Mouse (Mus musculus): ENCODE results near the gene Nsmce1. TPM values are rescaled to one million over a fixed set of nuclear protein-coding genes. Genes with fewer than 3 reads are reported as not detected.

The Nsmce1 gene
- polyA plus RNA-seq (2012; rRNA removed) = 12.1 and 14.6 TPM in 2 replicates

DNA sequence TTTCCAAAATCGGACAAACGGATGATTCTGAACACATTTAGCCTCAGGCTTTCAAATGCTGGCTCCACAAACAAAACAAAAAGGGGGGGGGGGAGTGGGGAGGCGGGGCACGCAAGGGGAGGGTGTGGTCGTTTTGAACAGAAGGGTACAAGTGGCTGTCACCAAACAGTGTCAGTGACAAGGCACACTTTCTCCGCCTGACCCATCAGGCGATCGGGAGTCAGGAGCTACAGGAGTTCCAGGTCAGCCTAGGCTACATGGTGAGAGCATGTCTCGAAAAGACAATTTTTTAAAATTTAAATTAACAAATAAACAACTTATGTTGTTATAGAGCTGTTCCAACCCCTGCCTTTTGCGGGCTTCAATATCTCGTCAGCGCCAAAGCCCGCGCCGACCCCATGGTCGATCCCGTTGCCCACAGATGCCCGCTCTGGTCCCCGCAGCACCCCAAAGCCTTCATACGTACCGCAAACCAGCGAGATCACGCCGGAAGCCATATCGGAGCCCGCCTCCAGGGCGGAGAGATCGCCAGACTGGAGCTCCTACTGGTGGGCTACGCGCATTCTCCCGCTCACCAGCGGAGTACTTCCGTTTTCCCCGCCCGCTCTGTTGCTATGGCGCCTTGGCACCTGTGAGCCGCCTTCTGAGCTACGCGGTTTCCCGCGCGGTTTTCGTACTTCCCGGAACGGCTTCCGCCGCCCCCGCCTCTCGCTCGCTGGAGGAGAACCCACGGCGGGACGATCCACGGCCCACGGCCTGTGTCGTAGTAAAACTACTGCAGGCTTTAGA, at the start of gene Nsmce1:
Gene Nsmce1 (minus strand): TSS at position 650 of the 789 bp plus-strand sequence.

GRCm38 (mm10) chr7:125444464-125445401, 46.7 kb downstream of the Nsmce1 start, which contains the start of gene Kdm8:
Gene Kdm8 (plus strand): TSS chr7:125444676.

Other genes with a start within 250 kb of the Nsmce1 start
- 1.8 and 2.0 TPM in 2 replicates for gene Kdm8, start 46.9 kb downstream of the Nsmce1 start, polyA plus RNA-seq (2012; rRNA removed)
- gene Il4ra, start 60.5 kb upstream of the Nsmce1 start, polyA plus RNA-seq (2012; rRNA removed) = 11.8 and 14.5 TPM in 2 replicates
- gene Il21r, start 111.8 kb upstream of the Nsmce1 start, polyA plus RNA-seq (2012; rRNA removed) = 0.40 and 0.87 TPM in 2 replicates
- gene Gtf3c1, start 216.2 kb upstream of the Nsmce1 start, polyA plus RNA-seq (2012; rRNA removed) = 16.3 and 18.7 TPM in 2 replicates
- gene D430042O09Rik, start 216.3 kb upstream of the Nsmce1 start, polyA plus RNA-seq (2012; rRNA removed) = 4.9 and 5.8 TPM in 2 replicates

Measured in stomach, adult 2 months (tissue).